Mouse (Mus musculus): ENCODE measurements around the gene Lyplal1. TPM values are rescaled to one million over a fixed set of nuclear protein-coding genes. Genes with fewer than 3 reads are reported as not detected.

Lyplal1 gene
- polyA plus RNA-seq, 1 experiment = 13.7 TPM

- DNase-seq (ENCODE audit: low read depth) = no peak
- TF ChIP-seq CTCF (IDR thresholded peaks at IDR 0.05; ENCODE audit: borderline replicate concordance, extremely low read depth, insufficient read depth, insufficient read length) (no peak), POLR2A (IDR thresholded peaks at IDR 0.05; ENCODE audit: borderline replicate concordance, extremely low read depth, insufficient read depth, insufficient read length, poor library complexity, severe bottlenecking) (no peak)
Measured at GRCm38 (mm10) chr1:186123690-186124089, 6.6 kb upstream of the Lyplal1 start.

- DNase-seq (ENCODE audit: low read depth) = no peak
- no peak for TF ChIP-seq POLR2A (IDR thresholded peaks at IDR 0.05; ENCODE audit: borderline replicate concordance, extremely low read depth, insufficient read depth, insufficient read length, poor library complexity, severe bottlenecking)
- TF ChIP-seq CTCF (IDR thresholded peaks at IDR 0.05; ENCODE audit: borderline replicate concordance, extremely low read depth, insufficient read depth, insufficient read length) = no peak
Measured at GRCm38 (mm10) chr1:186119856-186120255, 2.7 kb upstream of the Lyplal1 start.

GRCm38 (mm10) chr1:186116086-186116600 is 967 bp downstream of the Lyplal1 start:
- TF ChIP-seq CTCF (IDR thresholded peaks at IDR 0.05; ENCODE audit: borderline replicate concordance, extremely low read depth, insufficient read depth, insufficient read length) (no peak), POLR2A (IDR thresholded peaks at IDR 0.05; ENCODE audit: borderline replicate concordance, extremely low read depth, insufficient read depth, insufficient read length, poor library complexity, severe bottlenecking) (no peak)
- peak; percentile 26 for DNase-seq (ENCODE audit: low read depth)

- no peak for TF ChIP-seq POLR2A (IDR thresholded peaks at IDR 0.05; ENCODE audit: borderline replicate concordance, extremely low read depth, insufficient read depth, insufficient read length, poor library complexity, severe bottlenecking)
- TF ChIP-seq CTCF (IDR thresholded peaks at IDR 0.05; ENCODE audit: borderline replicate concordance, extremely low read depth, insufficient read depth, insufficient read length) = no peak
- no peak for DNase-seq (ENCODE audit: low read depth)
Measured at GRCm38 (mm10) chr1:186102313-186102712, 14.8 kb downstream of the Lyplal1 start.

GRCm38 (mm10) chr1:186066266-186066897 is 50.7 kb downstream of the Lyplal1 start:
- no peak for TF ChIP-seq CTCF (IDR thresholded peaks at IDR 0.05; ENCODE audit: borderline replicate concordance, extremely low read depth, insufficient read depth, insufficient read length)
- TF ChIP-seq POLR2A (IDR thresholded peaks at IDR 0.05; ENCODE audit: borderline replicate concordance, extremely low read depth, insufficient read depth, insufficient read length, poor library complexity, severe bottlenecking) = no peak
- peak; percentile 68 for DNase-seq (ENCODE audit: low read depth)

- no peak for TF ChIP-seq CTCF (IDR thresholded peaks at IDR 0.05; ENCODE audit: borderline replicate concordance, extremely low read depth, insufficient read depth, insufficient read length)
- no peak for TF ChIP-seq POLR2A (IDR thresholded peaks at IDR 0.05; ENCODE audit: borderline replicate concordance, extremely low read depth, insufficient read depth, insufficient read length, poor library complexity, severe bottlenecking)
- peak; percentile 40 for DNase-seq (ENCODE audit: low read depth)
Measured at GRCm38 (mm10) chr1:186060041-186060440, 57.1 kb downstream of the Lyplal1 start.

GRCm38 (mm10) chr1:186054227-186054626 is 62.9 kb downstream of the Lyplal1 start:
- DNase-seq (ENCODE audit: low read depth) = no peak
- TF ChIP-seq POLR2A (IDR thresholded peaks at IDR 0.05; ENCODE audit: borderline replicate concordance, extremely low read depth, insufficient read depth, insufficient read length, poor library complexity, severe bottlenecking) (no peak), CTCF (IDR thresholded peaks at IDR 0.05; ENCODE audit: borderline replicate concordance, extremely low read depth, insufficient read depth, insufficient read length) (no peak)

GRCm38 (mm10) chr1:186053280-186054043 is 63.6 kb downstream of the Lyplal1 start:
- TF ChIP-seq CTCF (IDR thresholded peaks at IDR 0.05; ENCODE audit: borderline replicate concordance, extremely low read depth, insufficient read depth, insufficient read length) = no peak
- no peak for TF ChIP-seq POLR2A (IDR thresholded peaks at IDR 0.05; ENCODE audit: borderline replicate concordance, extremely low read depth, insufficient read depth, insufficient read length, poor library complexity, severe bottlenecking)

GRCm38 (mm10) chr1:186043709-186044452 is 73.2 kb downstream of the Lyplal1 start:
- DNase-seq (ENCODE audit: low read depth) = peak; percentile 89
- TF ChIP-seq CTCF (IDR thresholded peaks at IDR 0.05; ENCODE audit: borderline replicate concordance, extremely low read depth, insufficient read depth, insufficient read length) (no peak), POLR2A (IDR thresholded peaks at IDR 0.05; ENCODE audit: borderline replicate concordance, extremely low read depth, insufficient read depth, insufficient read length, poor library complexity, severe bottlenecking) (no peak)

More at GRCm38 (mm10) chr1:186053280-186054043, 63.6 kb downstream of the Lyplal1 start:
- no peak for DNase-seq (ENCODE audit: low read depth)

GRCm38 (mm10) chr1:186041841-186042240 is 75.3 kb downstream of the Lyplal1 start:
- no peak for DNase-seq (ENCODE audit: low read depth)
- TF ChIP-seq POLR2A (IDR thresholded peaks at IDR 0.05; ENCODE audit: borderline replicate concordance, extremely low read depth, insufficient read depth, insufficient read length, poor library complexity, severe bottlenecking) (no peak), CTCF (IDR thresholded peaks at IDR 0.05; ENCODE audit: borderline replicate concordance, extremely low read depth, insufficient read depth, insufficient read length) (no peak)

Data from brain, embryonic 14.5 days (tissue).